Comparison of ENCODE assay signal across 8 mouse cellular contexts in the genomic region with DNA sequence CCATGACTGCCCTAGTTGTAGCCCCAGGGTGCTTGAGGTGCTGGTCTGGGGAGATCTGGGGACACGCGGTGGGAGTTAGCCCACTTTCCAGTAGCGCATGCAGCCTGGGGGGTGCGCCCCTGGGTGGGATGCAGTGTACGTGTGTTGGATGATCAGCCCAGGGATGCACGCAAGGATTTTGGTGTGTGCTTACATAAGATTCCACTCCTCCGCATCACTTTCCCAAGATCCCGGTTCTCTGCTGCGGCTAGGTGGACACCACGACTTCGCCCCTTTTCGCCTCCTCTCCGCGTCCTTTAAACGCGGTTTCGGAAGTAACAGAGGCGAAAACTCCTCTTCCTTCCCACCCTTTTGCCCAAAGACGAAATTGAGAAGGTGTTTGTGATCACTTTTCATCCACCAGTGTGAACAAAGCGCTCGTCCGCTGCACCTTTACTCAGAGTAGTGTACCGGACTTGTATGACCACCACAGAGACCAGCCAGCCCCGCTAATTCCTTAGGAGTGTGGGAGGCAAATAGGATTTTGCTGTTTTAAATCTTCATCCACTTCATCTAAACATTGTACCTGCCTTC. TPM values are rescaled to one million over a fixed set of nuclear protein-coding genes. Genes with fewer than 3 reads are reported as not detected.
DNase-seq lines count a peak whose midpoint lies in the region; ATAC-seq lines count a peak whose summit lies in the region.

No protein-coding gene starts in this region.

- no peaks in the 10 kb centered on the region for H3K36me3 ChIP-seq in megakaryocyte, embryonic 14.5 days (replicated peaks; ENCODE audit: low read length)

- peaks cover 21% of the 10 kb centered on the region for H3K4me1 ChIP-seq in megakaryocyte, embryonic 14.5 days

- no peak for ATAC-seq in megakaryocyte, adult 5-6 weeks (ENCODE audit: poor library complexity, severe bottlenecking)
- 0 out of 2 replicates have a peak, but pooled peaks have one; percentile 9 for ATAC-seq in neutrophil, adult 5-6 weeks (ENCODE audit: extremely low read depth, insufficient number of reproducible peaks, low FRiP score, poor library complexity, severe bottlenecking)

- peaks cover 9% of the 10 kb centered on the region; the same call in 1 of the 2 replicates for H3K9me3 ChIP-seq in megakaryocyte, embryonic 14.5 days

- H3K4me3 ChIP-seq in megakaryocyte, embryonic 14.5 days (replicated peaks), result peak overlapping the region; percentile 93

- H3K27me3 ChIP-seq in megakaryocyte, embryonic 14.5 days (replicated peaks), result peaks cover 71% of the 10 kb centered on the region

- peak; percentile 65 for DNase-seq in cerebellum, adult 8-10 months
- no peak for DNase-seq in cerebellum, adult 11-12 months
- DNase-seq in left cerebral cortex, postnatal 14 days (ENCODE audit: low spot score in 2 of 2), result peak; percentile 63 to 66
- no peak for DNase-seq in adrenal gland, adult 8-10 months
- no peak for DNase-seq in natural killer cell, adult 2 months (ENCODE audit: low spot score in 2 of 2)

- intact Hi-C loops in left cerebral cortex, postnatal 14 days (cut with DNase I), result loop anchor here (5.0 kb wide), 1 partner anchor 35 kb away; no protein-coding TSS in a partner anchor

RNA-seq across cellular contexts. Expression of gene Clstn1, which starts 1.4 kb away (rescaled TPM):
- polyA plus RNA-seq in megakaryocyte, embryonic 14.5 days (2012; ENCODE audit: insufficient read depth, low replicate concordance), result 10.0 and 13.2 TPM in 2 replicates
- 0.64 and 0.74 TPM in 2 replicates for total RNA-seq in megakaryocyte, adult 5-6 weeks (2015)
- 1.2 and 1.8 TPM in 2 replicates for total RNA-seq in megakaryocyte, adult 5-6 weeks (2017)
- total RNA-seq in left cerebral cortex, postnatal 14 days (2021), result 1,000 to 10,000 TPM; 1,335 to 1,338 TPM
- total RNA-seq in neutrophil, adult 5-6 weeks (2017), result 0.47 and 0.49 TPM in 2 replicates
- 100 to 1,000 TPM; 106 to 164 (median 136) TPM for total RNA-seq in adrenal gland, adult 8-10 months (2022)

Comparison
In these comparisons a context has a peak if more than half of its experiments do, and no peak if none do; other contexts are left out.
1. DNase-seq: peak in cerebellum, adult 8-10 months (single experiment) and left cerebral cortex, postnatal 14 days (2 of 2); none in cerebellum, adult 11-12 months (single experiment), adrenal gland, adult 8-10 months (single experiment) and natural killer cell, adult 2 months (0 of 2).
2. RNA of gene Clstn1, which starts 1.4 kb away (total RNA-seq): 1,335 to 1,338 TPM in left cerebral cortex, postnatal 14 days and 106 to 164 TPM in adrenal gland, adult 8-10 months; 0.64 to 1.8 TPM in megakaryocyte, adult 5-6 weeks and 0.47 to 0.49 TPM in neutrophil, adult 5-6 weeks; every median in the first group is over 10 times any median in the second.